Mouse (Mus musculus): ENCODE results near the gene Cavin2.

The Cavin2 gene

DNA sequence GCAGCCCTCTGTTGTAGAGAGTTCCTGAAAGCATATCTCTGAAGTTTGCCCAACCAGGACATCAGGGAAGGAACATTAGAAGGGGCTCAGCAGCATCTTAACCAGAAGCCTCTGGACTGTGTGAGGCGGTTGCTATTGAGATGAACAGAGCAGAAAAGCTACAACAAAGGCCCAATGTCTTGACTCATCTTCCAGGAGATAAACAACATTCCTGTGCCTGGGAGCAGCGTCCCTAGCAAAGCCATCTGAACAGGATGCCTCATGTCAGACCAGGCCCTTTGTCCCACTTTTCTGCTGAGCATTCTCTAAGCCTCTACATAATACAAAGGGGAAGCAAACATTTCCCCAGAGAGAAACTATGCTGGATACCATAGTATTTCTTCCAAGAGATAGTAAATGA is 26.6 kb downstream of the Cavin2 start:
- no peak for DNase-seq (ENCODE audit: low read depth)

DNA sequence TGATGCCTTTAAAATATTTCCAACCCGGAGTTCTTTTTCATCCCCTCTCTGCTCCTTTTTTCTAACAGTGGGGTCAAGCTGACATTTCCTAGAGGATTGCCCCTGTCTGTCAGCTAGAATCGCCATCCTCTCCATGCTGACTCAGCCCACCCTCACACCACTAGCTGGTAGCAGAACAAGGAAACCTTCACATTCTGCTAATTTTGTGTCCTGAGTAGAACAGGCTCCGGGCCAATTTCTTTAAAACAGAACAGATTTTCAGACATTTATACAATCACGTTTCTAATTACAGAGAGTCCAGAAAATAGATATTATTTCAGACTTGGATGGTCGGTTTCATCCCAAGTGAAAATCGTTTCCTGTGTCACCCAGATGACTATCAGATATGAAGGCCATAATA is 34.6 kb downstream of the Cavin2 start:
- no peak for DNase-seq (ENCODE audit: low read depth)

DNA sequence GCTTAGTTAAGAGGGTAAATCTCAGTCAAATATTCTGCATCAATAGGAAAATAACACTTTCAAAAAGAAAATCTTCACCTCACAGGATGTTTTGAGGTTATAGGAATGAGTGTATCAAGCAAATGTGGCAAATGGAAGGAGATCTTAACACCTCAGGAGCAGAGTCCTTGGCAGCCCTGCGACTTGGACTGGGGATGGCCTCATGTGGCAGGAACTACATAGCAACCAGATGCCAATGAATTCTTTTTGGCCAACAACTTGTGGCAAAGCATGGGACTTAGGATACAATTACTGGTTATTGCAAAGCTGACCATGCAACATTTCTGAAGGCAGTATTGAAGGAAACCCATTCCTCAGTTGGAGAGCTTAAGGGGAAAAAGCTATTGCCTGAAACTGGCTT is 39.6 kb downstream of the Cavin2 start:
- DNase-seq (ENCODE audit: low read depth): no peak

GRCm38 (mm10) chr1:51332986-51333385 is 44.1 kb downstream of the Cavin2 start:
- no peak for DNase-seq (ENCODE audit: low read depth)

DNA sequence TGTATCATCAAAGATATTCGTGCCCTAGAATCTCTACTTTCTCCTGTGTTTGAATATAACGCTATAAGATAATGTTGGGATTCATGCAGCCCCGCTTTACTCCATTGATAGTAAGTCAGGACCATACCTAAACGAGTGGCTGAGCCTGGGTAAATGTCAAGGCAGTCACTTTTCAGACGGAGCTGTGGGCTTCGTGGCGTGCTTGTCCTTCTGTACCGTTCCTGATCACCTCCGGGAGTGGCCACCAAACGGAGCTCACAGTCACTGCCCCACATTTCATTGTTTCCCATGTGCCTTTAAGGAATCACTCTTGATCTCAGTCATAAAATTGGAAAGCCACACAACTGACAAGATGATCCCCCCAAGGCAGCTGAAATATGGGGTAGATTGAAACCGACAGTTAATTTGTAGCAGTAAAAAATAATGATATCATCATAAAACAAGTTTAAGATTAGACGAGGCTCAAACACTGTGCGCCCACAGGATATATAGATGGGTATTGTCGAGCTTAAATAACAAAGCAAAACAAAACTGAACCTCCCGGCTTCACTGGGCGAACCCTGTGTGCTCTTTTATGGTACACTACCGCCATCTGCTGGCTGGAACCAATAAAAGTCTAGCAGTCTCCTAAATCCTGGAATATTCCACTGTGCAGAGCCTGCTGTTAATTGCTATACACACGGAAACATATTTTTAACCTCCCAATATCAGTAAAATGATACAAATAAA is 44.8 kb downstream of the Cavin2 start:
- DNase-seq (ENCODE audit: low read depth): peak; percentile 64

- DNase-seq (ENCODE audit: low read depth): no peak
These were observed 45.4 kb downstream of the Cavin2 start for GRCm38 (mm10) chr1:51334289-51334688.

DNA sequence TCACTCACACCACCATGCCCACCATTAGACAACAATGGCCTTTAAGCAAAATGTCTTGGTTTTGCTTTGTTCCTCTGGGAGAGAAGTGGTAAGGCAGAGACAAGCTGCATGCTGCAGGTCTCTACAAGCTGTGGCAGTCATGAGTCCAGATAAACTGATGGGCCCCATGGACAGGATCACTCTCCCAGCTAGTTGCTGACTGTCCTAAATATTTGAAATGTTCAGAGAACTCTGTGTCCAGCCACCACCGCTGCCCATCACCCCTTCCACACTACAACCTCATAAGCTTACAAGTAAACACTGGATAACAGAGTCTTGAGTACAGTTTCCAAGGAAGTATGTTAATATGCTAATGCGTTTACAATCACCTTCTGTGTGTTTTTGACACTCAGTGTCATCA is 46.2 kb downstream of the Cavin2 start:
- DNase-seq (ENCODE audit: low read depth): no peak

DNA sequence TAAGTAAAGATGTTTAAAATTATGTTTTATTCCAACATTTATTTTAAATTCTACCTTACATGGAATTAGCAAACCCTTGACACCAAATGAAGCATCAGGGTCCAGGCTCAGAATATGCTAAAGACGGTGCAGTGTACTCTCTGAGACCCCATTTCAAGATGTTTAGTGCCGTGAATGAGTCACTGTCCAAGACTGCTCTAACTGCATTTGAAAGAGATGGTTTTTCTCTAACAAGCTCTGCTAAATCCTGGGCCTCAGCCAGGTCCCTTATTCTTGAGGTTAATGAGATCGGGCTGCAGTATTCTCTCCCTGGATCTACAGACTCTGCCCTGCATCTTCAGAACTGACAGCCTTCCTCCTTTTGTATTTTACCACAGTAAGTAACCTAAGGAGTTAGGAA is 55.2 kb downstream of the Cavin2 start:
- no peak for DNase-seq (ENCODE audit: low read depth)

- no peak for DNase-seq (ENCODE audit: low read depth)
These were observed 58.7 kb downstream of the Cavin2 start for GRCm38 (mm10) chr1:51347596-51347995.

DNA sequence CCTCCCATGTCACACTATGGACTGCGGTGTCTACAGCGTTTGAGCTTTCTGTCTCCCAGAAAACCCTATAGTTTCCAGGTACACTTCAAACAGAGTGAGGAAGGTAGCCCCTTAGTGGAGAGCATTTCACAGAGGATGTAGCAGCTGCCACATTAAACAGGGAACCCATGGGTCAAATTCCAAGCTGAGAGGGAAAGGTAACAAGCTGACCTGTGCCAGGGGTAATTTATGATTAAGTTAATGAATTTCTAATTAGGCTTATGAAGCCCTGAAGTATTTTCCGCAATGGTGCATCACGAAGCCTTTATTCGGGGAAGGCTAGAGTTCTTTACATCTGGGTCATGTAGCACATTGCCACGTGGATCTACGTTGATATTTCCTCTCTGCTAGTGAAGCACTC is 59.7 kb downstream of the Cavin2 start:
- DNase-seq (ENCODE audit: low read depth): no peak

DNA sequence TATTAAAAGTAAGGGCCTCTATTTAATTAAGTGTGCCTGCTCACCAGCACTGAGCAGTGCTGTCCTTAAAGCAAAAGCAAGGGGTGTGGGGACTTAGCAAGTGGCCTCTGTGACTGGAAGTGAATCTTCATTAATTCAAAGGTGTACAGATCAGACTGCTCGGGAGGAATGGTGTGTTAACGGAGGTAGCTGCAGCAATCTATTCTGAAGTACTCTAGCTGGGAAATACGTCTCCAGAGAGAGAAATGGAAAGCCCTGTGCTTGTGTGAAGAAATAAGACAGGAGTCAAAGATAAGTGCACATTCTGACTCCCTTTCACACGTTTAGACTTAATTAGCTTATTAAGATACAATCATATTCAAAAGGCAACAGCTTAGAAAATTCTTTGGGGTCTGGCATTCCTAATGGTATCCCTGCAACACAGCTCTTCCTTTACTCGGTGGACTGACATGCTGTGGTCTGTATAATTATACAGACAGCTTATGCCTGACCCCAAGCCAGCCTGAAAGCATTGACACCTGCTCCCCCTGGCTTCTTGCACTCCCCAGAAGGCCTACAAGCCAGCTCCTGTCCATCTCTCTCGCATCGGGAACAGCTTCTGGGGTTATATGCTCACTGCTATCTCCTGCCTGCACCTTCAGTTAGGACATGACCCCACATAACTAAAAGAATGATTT is 60.5 kb downstream of the Cavin2 start:
- DNase-seq (ENCODE audit: low read depth): no peak

All from c-Kit-positive CD71-negative TER-119-negative erythroid progenitor cells, embryonic 14.5 days (primary cell).